Mouse (Mus musculus): ENCODE measurements around the gene Hoxa10. TPM values are rescaled to one million over a fixed set of nuclear protein-coding genes. Genes with fewer than 3 reads are reported as not detected.

The Hoxa10 gene
- polyA plus RNA-seq, 1 experiment from 2014 or later, result 79.4 TPM

MicroRNAs encoded within 50 kb of the gene (microRNA counts, 519-probe panel; counts per million panel counts)
- 5,006 counts per million, percentile 70 among the panel's probes with 10 or more counts for microRNA mmu-miR-196b

Small RNAs within 50 kb of the gene (microRNA-seq; reads per million reads assigned to microRNA genes)
- 3,283 reads per million, percentile 88 among the genes with 10 or more reads in this experiment for gene Mir196b

Other genes with a start within 250 kb of the Hoxa10 start
- 26.1 and 31.5 TPM in 2 replicates for gene Skap2, start 228.3 kb downstream of the Hoxa10 start, polyA plus RNA-seq (2014; fragmentation: Nextera tagmentation; extraction: Ambion mirVana)
- 0.76 and 0.92 TPM in 2 replicates for gene Hoxa1, start 82.5 kb downstream of the Hoxa10 start, polyA plus RNA-seq (2014; fragmentation: Nextera tagmentation; extraction: Ambion mirVana)
- 7.0 and 8.8 TPM in 2 replicates for gene Hoxa2, start 76.0 kb downstream of the Hoxa10 start, polyA plus RNA-seq (2014; fragmentation: Nextera tagmentation; extraction: Ambion mirVana)
- 1.8 and 2.2 TPM in 2 replicates for gene 5730596B20Rik, start 63.4 kb downstream of the Hoxa10 start, polyA plus RNA-seq (2014; fragmentation: Nextera tagmentation; extraction: Ambion mirVana)
- gene Hoxa4, start 49.1 kb downstream of the Hoxa10 start, polyA plus RNA-seq (2014; fragmentation: Nextera tagmentation; extraction: Ambion mirVana), result 1.6 and 2.7 TPM in 2 replicates
- 20.9 and 30.6 TPM in 2 replicates for gene Hoxa5, start 36.3 kb downstream of the Hoxa10 start, polyA plus RNA-seq (2014; fragmentation: Nextera tagmentation; extraction: Ambion mirVana)
- gene Hoxa6, start 32.1 kb downstream of the Hoxa10 start, polyA plus RNA-seq (2014; fragmentation: Nextera tagmentation; extraction: Ambion mirVana), result 10.1 and 15.7 TPM in 2 replicates
- gene Hoxa3, start 27.5 kb downstream of the Hoxa10 start, polyA plus RNA-seq (2014; fragmentation: Nextera tagmentation; extraction: Ambion mirVana), result 10.8 and 13.4 TPM in 2 replicates
- 4.2 TPM in 1 of 2 replicates, not detected in the other for gene Gm28308, start 27.5 kb downstream of the Hoxa10 start, polyA plus RNA-seq (2014; fragmentation: Nextera tagmentation; extraction: Ambion mirVana)
- 90.8 and 110 TPM in 2 replicates for gene Hoxa7, start 19.0 kb downstream of the Hoxa10 start, polyA plus RNA-seq (2014; fragmentation: Nextera tagmentation; extraction: Ambion mirVana)
- gene Hoxa9, start 9.8 kb downstream of the Hoxa10 start, polyA plus RNA-seq (2014; fragmentation: Nextera tagmentation; extraction: Ambion mirVana), result 122 and 151 TPM in 2 replicates
- gene Hoxa11, start 5.0 kb upstream of the Hoxa10 start, polyA plus RNA-seq (2014; fragmentation: Nextera tagmentation; extraction: Ambion mirVana), result 0.09 TPM in 1 of 2 replicates, not detected in the other
- not detected in 2 replicates for gene Hoxa13, start 20.0 kb upstream of the Hoxa10 start, polyA plus RNA-seq (2014; fragmentation: Nextera tagmentation; extraction: Ambion mirVana)
- 0.70 and 0.71 TPM in 2 replicates for gene Evx1, start 72.6 kb upstream of the Hoxa10 start, polyA plus RNA-seq (2014; fragmentation: Nextera tagmentation; extraction: Ambion mirVana)